Mouse (Mus musculus) MN1 (cell line): ENCODE data around the gene Pdia3.
"Not testable (repeated sequence)": the region's sequence is repeated elsewhere in the genome, so short reads cannot be mapped to it uniquely, and the experiment has no call there.

Experiments
- DNase-seq: peaks from one replicate; pipeline ENCODE4 v3.0.0-alpha.2; 2016; ENCODE audit warnings: low spot score

Pdia3 gene

GRCm38 (mm10) chr2:121480498-121480897 is 66.9 kb downstream of the Pdia3 start:
- no peak for DNase-seq

GRCm38 (mm10) chr2:121480916-121481315 is 67.3 kb downstream of the Pdia3 start:
- DNase-seq = not testable (repeated sequence)

- DNase-seq = no peak
These were observed 70.0 kb downstream of the Pdia3 start for GRCm38 (mm10) chr2:121483576-121483975.

- not testable (repeated sequence) for DNase-seq
These were observed 70.8 kb downstream of the Pdia3 start for GRCm38 (mm10) chr2:121484403-121484802.
